Mouse (Mus musculus) thymus, postnatal 25 days (tissue): ENCODE measurements around the gene Sorbs1.

ENCODE experiments used
- DNase-seq: peaks from one replicate; pipeline ENCODE4 v3.0.0; 2022

Gene Sorbs1

GRCm38 (mm10) chr19:40512500-40513421 is 818 bp downstream of the Sorbs1 start:
- peak; percentile 63 for DNase-seq

- DNase-seq, result peak; percentile 9
These were observed 1.8 kb downstream of the Sorbs1 start for GRCm38 (mm10) chr19:40511679-40512309.

- DNase-seq, result no peak
These were observed 2.5 kb downstream of the Sorbs1 start for GRCm38 (mm10) chr19:40511100-40511439.

DNA sequence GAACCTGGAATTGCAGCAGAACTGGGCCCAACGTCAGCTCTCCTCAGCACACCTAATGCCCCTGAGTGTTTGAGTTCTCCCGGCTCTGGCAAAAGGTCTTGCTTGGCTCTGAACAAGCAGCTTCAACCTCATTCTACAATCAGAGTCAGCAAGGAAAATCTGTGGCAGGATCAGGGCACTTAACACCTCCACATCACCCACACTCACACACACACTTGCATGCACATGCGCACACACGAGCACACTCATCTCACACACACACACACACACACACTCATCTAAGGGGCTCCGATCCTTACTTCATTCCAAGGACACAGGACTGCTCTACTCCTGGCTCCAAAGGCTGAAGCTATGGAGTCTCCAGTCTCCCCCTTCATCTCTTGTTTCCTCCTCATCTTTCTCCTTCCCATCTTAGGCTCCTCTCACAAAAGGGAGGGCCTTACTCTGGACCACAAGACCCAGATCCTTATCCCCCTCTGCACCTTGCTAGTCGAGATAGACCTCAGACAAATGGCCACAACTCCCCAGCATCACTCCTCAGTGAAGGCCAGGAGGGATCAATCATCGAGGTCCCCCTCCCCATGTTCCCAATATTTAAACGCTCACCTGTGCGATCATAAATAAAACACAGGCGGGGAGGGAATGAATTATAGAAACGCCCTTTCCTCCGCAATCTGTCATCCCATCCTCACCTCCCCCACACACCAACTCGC is 3.0 kb downstream of the Sorbs1 start:
- no peak for DNase-seq

GRCm38 (mm10) chr19:40509274-40509673 is 4.3 kb downstream of the Sorbs1 start:
- DNase-seq, result no peak

GRCm38 (mm10) chr19:40508851-40509250 is 4.7 kb downstream of the Sorbs1 start:
- DNase-seq, result peak; percentile 9

DNA sequence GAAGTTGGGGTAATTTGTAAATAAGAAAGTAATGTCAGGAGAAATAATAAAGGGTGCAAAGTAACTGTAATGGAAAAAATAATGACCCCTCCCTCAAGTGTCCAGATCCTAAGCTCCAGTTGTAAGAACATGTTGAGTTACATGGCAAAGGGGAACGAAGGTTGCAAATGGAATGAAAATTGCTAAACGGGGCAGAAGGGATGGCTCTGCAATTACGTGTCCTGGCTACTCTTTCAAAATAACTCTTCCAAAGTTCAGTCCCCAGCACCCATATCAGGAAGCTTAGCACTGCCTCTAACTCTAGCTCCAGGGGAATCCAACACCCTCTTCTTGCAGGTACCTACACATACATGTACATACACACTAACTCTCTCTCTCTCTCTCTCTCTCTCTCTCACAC is 6.6 kb downstream of the Sorbs1 start:
- DNase-seq, result no peak

DNA sequence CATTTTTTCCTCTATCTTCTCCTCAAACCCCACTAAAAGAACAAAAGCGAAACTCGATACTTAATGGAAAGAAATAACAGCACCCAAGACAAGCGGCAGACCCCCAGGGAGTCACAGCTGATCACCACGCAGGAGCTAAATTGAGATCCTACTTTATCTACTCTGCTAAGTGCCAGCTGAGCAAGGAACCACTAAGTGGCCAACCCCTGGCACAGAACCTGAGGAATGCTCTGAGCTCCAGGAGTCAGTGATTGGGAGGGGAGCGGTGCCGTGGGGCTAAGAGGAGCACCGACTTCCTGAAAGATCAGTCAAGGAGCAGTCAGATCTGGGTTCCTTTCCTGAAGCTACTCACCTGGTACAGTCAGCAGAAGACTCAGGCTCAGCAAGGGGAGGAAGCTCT is 9.2 kb downstream of the Sorbs1 start:
- no peak for DNase-seq

GRCm38 (mm10) chr19:40499940-40500737 is 13.4 kb downstream of the Sorbs1 start:
- DNase-seq, result no peak

DNA sequence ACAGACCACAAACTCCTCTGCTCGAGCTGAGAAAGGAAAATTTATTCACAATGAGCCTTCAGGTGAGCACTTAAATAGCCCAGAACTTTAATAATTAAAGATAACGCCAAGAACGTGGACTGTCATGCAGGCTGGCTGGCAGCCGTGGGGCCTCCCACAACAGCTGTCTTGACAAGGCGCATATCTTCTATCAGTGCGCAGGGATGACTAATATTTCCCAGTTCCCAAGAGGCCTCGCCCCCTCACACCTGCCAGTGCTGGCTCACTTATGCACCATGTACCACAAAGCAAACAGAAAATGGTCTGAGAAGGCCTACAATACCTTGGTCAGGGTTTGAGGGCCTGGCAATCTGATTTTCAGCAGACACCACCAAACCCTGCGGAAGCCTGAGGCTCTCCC is 14.4 kb downstream of the Sorbs1 start:
- no peak for DNase-seq

- DNase-seq, result no peak
These were observed 15.3 kb downstream of the Sorbs1 start for GRCm38 (mm10) chr19:40498162-40498725.

- DNase-seq, result no peak
These were observed 16.9 kb downstream of the Sorbs1 start for GRCm38 (mm10) chr19:40496509-40497267.

- DNase-seq, result no peak
These were observed 17.5 kb downstream of the Sorbs1 start for GRCm38 (mm10) chr19:40496071-40496470.

GRCm38 (mm10) chr19:40492902-40493301 is 20.7 kb downstream of the Sorbs1 start:
- no peak for DNase-seq

GRCm38 (mm10) chr19:40491442-40491841 is 22.1 kb downstream of the Sorbs1 start:
- DNase-seq, result no peak

DNA sequence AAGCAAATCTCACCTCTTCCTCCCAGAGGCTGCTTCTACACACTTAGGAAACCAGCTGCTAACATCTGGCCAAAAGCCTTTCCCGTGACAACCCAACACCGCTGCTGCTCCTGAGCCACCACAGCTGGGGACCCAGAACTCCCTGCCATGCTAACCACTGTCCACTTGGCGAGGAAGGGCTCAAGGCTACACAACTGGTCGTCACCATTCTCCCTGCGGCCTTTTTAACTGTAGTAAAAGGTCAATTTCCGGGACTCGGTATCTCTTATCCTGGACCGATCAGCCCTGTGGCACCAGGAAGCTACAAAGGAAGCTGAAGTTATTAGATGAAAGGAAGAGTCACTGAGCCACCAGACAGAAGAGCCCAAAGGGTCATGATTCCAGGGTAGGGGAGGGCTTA is 22.8 kb downstream of the Sorbs1 start:
- DNase-seq, result no peak

GRCm38 (mm10) chr19:40489633-40490032 is 23.9 kb downstream of the Sorbs1 start:
- no peak for DNase-seq

DNA sequence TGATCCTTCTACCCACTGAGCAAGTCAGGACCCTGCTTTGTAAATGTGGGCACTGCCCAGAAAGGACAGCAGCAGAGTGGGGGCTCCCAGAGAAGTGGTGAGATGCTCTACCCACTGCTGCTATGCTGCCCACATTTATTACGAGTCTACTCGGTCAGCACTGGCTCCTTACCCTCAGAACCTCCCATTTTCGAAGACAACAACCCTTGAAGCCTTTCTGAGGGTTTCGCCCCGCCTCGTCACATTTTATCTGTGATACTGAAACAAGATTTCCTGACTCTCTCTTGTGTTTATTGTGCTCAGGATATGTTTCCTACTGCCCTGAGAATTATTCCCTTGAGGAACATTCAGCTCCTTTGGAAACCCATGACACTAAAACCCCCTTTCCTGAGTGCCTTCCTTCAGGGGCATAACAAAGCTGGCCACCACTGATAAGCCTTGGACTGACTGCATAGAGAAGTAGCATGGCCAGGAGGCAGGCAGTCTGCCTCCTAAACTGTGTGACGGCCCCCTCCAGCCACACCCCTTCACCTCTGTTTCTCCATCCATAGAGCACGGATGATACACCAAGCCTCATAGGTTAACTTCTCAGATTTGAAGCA is 24.6 kb downstream of the Sorbs1 start:
- DNase-seq, result no peak

DNA sequence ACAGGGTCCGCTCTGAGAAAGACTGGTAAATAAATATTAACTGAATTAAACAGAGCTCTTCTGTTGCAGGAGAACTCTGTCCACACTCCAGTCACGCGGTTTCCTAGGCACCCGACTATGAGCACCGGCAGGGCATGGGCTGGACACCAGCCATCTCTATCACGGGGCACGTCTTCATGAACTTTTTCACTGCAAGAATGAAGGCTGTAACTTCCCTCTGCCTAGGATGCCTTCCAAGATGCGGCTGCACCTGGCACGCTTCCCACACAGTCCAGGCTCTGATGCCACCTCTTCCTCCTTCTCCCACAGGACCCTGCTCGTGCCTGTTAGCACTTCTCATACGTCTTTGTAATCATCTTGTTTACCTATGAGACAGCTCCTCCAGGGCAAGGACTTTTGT is 26.0 kb downstream of the Sorbs1 start:
- DNase-seq, result no peak

DNA sequence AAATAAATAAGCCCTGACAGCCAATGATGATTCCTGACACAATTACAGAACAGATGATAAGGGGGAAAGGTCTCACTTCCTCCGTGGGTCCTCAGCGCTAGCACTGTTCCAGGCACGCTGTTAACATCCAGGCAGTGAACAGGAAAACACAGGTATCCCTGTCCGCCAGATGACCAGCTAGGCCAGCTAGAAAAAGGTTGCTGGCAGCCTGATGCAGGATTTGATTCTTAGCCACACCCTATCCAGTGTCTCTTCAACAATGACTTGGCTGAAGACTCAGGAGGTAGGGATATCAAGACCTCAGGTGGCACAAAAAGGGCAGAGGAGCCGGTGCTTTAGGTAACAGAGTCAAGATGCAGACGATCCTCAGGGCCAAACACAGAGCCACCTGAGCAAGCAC is 32.5 kb downstream of the Sorbs1 start:
- no peak for DNase-seq

- DNase-seq, result no peak
These were observed 35.4 kb downstream of the Sorbs1 start for GRCm38 (mm10) chr19:40478161-40478575.
